Mouse (Mus musculus): ENCODE measurements around the gene Tet3.

DNA sequence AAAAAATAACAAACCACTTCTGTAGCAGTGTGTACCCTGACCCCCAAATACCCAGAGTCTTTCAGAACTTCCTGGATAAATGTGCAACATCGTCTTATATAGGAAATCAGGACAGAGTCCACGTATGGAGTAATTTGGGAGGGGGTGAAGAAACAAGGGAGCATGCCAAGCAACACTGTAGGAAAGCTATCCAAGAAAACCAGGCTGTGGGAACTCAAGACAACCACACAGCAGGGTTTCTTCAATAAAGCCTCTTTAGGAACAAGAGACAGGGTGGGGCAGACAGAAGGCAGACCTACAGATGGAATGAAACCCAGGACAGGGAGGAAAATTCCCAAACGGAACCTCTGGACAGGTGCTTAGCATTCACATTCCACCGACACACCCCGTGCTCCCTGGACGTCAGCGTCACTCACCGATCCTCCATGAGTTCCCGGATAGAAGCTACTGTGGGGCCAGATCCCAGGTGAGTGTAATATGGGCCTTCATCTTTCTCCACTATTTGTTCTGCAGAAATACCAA, 73.3 kb downstream of the Tet3 start:
- no peak for TF ChIP-seq TAL1 (IDR thresholded peaks at IDR 0.05; ENCODE audit: low read length)
- no peak for TF ChIP-seq GATA1 (IDR thresholded peaks at IDR 0.05; ENCODE audit: low read length)
